Mouse (Mus musculus): ENCODE measurements around the gene Cox14.
A peak's percentile ranks its signal among the peaks of the same experiment; 100 is the strongest.

Cox14 gene

DNA sequence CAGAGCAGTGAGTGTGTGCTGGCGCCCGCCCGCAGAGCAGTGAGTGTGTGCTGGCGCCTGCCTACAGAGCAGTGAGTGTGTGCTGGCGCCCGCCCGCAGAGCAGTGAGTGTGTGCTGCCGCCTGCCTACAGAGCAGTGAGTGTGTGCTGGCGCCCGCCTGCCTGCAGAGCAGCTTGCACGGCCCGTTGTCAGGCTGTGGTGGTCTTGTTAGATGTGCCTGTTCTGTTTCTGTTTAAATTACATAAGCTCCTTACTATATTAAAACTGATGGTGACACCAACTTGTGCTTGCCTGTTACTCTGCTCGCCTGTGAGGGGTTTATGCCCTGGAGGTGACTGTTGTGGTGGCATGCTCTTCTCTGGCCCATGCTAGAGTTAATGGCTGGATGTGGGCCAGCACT, 17.2 kb upstream of the Cox14 start:
- no peak for DNase-seq (ENCODE audit: low spot score)

- no peak for DNase-seq (ENCODE audit: low spot score)
Measured at GRCm38 (mm10) chr15:99710221-99711190, 14.9 kb upstream of the Cox14 start.

DNA sequence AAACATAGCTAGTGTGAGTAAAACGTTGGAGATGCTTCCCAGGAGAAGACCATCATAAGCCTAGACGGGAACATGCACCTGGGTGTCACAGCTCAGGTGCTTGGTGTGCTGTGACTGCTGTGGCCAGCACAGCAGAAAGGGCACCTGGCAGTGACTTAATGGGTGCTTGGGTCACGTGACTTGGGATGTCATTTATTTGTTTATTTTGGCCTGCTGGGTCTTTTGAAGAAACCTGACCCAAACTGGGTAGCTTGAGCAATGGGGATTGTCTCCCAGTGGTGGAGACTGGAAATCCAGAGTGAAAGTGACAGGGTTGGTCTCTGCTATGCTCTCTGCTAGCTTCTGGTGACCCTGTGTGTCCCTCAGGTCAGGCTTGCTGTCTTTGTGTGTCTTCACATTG, 13.9 kb upstream of the Cox14 start:
- DNase-seq (ENCODE audit: low spot score): no peak

- no peak for DNase-seq (ENCODE audit: low spot score)
Measured at GRCm38 (mm10) chr15:99712666-99713559, 12.5 kb upstream of the Cox14 start.

DNA sequence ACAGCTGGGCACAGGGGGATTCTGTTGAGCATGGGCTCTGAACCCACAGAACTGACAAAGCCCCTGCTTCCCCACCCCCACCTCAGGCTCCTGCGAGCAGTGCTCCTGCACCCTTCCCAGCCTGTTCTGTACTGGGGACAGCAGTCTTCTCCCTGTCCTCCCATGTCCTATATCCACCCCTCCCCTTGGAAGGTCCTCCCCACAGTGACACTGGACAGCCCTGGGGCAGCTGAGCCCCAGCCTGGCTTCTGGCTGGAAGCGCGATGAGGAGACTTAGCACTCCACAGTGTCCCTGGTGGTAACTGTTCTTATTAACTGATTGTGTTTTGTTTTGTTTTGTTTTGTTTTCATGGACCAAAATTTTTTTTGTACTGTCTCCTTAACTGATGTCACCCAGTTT, 11.8 kb upstream of the Cox14 start:
- DNase-seq (ENCODE audit: low spot score): no peak

- DNase-seq (ENCODE audit: low spot score): peak; percentile 50
Measured at GRCm38 (mm10) chr15:99714206-99714605, 11.2 kb upstream of the Cox14 start.

DNA sequence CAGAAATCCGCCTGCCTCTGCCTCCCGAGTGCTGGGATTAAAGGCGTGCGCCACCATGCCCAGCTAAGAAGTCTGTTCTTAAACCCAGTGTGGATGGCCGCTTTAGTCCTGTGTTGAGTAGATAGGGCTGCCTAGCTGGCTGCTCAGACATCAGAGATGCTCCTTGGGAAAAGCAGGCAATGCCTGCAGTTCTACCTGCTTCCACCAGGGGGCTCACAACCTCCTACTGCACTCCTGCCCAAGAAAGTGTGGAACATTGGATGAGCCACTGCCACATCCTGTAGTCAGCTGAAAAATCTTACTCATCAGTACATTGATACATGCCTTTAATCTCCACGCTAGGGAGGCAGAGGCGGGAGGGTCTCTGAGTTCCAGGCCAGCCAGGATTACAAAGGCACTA, 10.6 kb upstream of the Cox14 start:
- peak; percentile 72 for DNase-seq (ENCODE audit: low spot score)

DNA sequence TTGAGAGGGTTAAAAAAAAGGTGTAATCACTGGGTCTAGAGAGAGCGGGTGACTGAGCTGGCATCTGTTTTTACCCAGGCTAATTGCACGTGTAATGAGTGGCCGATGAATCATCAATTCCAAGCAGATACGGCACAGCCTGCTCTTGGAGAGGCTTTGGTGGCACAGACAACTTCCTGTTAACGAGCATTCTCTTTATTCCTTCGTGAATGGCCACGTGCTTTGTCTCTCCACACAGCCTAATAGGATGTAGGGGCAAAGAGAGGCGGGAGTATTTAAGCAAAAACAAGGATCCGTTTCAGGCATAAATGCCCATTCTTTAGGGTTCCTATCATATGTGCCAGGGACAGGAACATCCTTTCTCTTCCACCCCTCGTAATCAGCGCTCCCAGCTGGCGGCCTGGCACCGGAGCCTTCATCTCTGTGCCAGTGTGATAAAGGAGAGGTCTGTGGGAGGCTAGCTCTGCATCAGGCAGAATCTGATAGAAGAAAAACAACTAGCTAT, 10.0 kb upstream of the Cox14 start:
- no peak for DNase-seq (ENCODE audit: low spot score)

- no peak for DNase-seq (ENCODE audit: low spot score)
Measured at GRCm38 (mm10) chr15:99715982-99716746, 9.3 kb upstream of the Cox14 start.

DNA sequence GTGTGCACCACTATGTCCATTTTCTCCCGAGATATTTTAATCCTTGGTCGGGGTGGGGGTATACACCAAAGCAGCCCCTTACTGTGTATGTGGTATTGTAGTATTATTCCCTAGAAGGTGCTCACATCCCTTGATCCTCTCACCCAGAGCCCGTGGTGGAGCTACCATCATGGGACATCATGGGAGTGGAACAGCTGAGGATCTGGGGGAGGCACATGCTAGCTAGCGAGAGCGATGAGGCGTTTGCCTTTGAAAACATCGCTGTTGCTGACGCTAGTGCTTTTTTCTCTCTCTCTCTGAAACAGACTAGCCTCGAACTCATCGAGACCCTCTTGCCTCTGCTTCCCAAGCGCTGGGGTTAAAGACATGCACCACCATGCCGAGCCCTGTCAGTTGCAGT, 8.6 kb upstream of the Cox14 start:
- no peak for DNase-seq (ENCODE audit: low spot score)

DNA sequence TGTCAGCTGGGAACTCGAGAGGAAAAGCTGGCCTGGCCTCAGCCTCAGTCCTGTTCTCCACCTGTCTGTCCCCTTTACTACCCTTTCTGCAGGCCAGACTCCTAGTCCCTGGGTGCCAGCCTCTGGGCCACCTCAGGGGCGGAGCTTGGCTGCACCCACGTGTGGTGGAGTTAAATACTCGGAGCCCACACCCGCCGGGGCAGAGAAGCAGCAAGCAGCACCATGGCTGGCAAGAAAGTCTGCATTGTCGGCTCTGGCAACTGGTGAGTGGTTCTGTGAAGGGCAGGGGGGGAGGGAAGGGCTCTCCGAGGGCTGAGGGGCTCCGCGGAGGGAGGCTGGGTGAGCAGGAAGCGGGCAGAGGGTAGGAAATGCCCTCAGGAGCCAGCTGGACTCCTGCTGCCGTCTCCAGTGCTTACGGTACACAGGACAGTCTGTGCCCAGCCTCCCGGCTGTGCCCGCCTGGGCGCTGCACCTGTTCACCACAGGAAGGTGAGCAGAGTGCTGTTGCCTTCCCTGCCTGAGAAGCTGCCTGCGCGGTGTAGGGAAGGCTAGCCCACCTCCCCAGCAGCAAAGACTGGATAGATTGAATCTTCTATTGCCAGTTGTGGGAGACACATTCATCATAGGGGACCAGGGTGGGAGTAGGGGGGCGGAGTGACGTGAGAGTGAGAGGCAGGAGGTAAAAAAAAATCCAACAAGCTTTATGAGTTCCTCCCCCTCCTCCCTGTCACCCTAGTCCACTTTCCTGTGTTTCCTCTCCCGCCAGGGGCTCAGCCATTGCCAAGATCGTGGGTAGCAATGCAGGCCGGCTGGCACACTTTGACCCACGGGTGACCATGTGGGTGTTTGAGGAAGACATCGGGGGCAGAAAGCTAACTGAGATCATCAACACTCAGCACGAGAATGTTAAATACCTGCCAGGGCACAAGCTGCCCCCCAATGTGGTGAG, 7.8 kb upstream of the Cox14 start, which contains the start of gene Gpd1:
Gene Gpd1 (plus strand): TSS at position 130 of the 949 bp plus-strand sequence.
- peak; percentile 61 for DNase-seq (ENCODE audit: low spot score)

DNA sequence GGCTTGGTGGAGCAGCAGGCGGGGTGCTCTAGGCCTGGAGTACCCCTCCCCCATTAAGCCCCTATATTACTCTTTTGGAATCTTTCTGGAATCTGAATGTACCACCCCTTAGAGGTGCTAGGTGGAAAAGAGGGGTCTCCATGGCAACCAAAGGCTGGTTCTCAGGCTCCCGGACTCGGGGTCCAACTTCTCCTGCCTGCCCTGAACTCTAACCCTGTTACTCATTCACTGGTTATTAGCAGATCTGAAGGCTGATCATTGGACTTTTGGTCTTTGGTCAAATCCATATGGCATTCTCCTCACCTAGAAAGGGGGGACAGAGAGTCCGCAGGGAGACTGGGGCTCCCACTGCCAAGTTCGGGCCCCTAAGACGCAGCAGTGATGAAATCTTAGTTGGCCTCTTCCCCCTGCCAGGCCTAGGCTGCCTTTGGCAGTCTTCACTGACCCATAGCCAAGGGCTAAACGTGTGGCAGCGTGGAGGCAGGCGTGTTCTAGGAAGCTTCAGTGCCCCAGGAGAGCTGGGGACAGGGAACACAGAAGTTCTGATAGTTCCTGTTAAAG, 6.9 kb upstream of the Cox14 start:
- no peak for DNase-seq (ENCODE audit: low spot score)

DNA sequence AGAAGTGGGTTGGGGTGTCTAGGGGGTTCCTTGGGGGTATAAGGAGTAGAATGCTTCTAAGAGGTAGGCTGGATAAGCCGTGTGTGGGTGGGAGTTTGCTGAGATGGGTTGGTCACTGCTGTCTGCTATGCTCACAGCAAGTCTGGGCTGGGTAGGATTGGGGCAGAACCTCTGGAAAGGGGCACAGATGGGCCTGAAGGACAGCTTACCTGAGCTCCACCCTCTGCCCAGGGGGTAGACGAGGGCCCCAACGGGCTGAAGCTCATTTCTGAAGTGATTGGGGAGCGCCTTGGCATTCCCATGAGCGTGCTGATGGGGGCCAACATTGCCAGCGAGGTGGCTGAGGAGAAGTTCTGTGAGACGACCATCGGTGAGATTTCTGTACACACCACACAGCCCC, 5.6 kb upstream of the Cox14 start:
- no peak for DNase-seq (ENCODE audit: low spot score)

GRCm38 (mm10) chr15:99721921-99722743, 3.3 kb upstream of the Cox14 start:
- DNase-seq (ENCODE audit: low spot score): no peak

GRCm38 (mm10) chr15:99723120-99723514, 2.3 kb upstream of the Cox14 start:
- DNase-seq (ENCODE audit: low spot score): no peak

- DNase-seq (ENCODE audit: low spot score): peak; percentile 67
Measured at GRCm38 (mm10) chr15:99723515-99724291, 1.7 kb upstream of the Cox14 start.

- DNase-seq (ENCODE audit: low spot score): peak; percentile 61
Measured at GRCm38 (mm10) chr15:99724292-99725021, 961 bp upstream of the Cox14 start.

GRCm38 (mm10) chr15:99726549-99726948, 1.1 kb downstream of the Cox14 start:
- DNase-seq (ENCODE audit: low spot score): no peak

All from ovary, postnatal 36 days (tissue).